Mouse (Mus musculus) embryo, embryonic 11 days (tissue): Measurements from ENCODE around the gene Slc22a15.

Source experiments
- DNase-seq: peaks from one replicate; pipeline ENCODE4 v3.0.0-alpha.2; 2015

Slc22a15 gene

GRCm38 (mm10) chr3:101923843-101924740 lies at the start of gene Slc22a15:
TSS of gene Slc22a15 (minus strand) at chr3:101924453.
- DNase-seq: peak; percentile 78

GRCm38 (mm10) chr3:101966825-101967558 lies 42.7 kb upstream of the Slc22a15 start:
- peak; percentile 63 for DNase-seq

- peak; percentile 16 for DNase-seq
Observed at GRCm38 (mm10) chr3:101964352-101964751, 40.1 kb upstream of the Slc22a15 start.

GRCm38 (mm10) chr3:101963501-101963900 lies 39.2 kb upstream of the Slc22a15 start:
- peak; percentile 43 for DNase-seq

GRCm38 (mm10) chr3:101961146-101961835 lies 37.0 kb upstream of the Slc22a15 start:
- no peak for DNase-seq

GRCm38 (mm10) chr3:101958047-101958446 lies 33.8 kb upstream of the Slc22a15 start:
- DNase-seq: no peak

GRCm38 (mm10) chr3:101953506-101953905 lies 29.3 kb upstream of the Slc22a15 start:
- no peak for DNase-seq

GRCm38 (mm10) chr3:101952577-101952976 lies 28.3 kb upstream of the Slc22a15 start:
- DNase-seq: no peak

GRCm38 (mm10) chr3:101948572-101948971 lies 24.3 kb upstream of the Slc22a15 start:
- no peak for DNase-seq

- no peak for DNase-seq
Observed at GRCm38 (mm10) chr3:101947250-101947649, 23.0 kb upstream of the Slc22a15 start.

GRCm38 (mm10) chr3:101945257-101945656 lies 21.0 kb upstream of the Slc22a15 start:
- no peak for DNase-seq

- DNase-seq: no peak
Observed at GRCm38 (mm10) chr3:101940418-101940817, 16.2 kb upstream of the Slc22a15 start.

- no peak for DNase-seq
Observed at GRCm38 (mm10) chr3:101939865-101940264, 15.6 kb upstream of the Slc22a15 start.

GRCm38 (mm10) chr3:101939152-101939551 lies 14.9 kb upstream of the Slc22a15 start:
- DNase-seq: no peak

- no peak for DNase-seq
Observed at GRCm38 (mm10) chr3:101936369-101936768, 12.1 kb upstream of the Slc22a15 start.

GRCm38 (mm10) chr3:101933820-101934219 lies 9.6 kb upstream of the Slc22a15 start:
- no peak for DNase-seq

- peak; percentile 50 for DNase-seq
Observed at GRCm38 (mm10) chr3:101929105-101929876, 5.0 kb upstream of the Slc22a15 start.

- DNase-seq: no peak
Observed at GRCm38 (mm10) chr3:101926636-101927035, 2.4 kb upstream of the Slc22a15 start.

- DNase-seq: peak; percentile 38
Observed at GRCm38 (mm10) chr3:101925663-101926062, 1.4 kb upstream of the Slc22a15 start.

GRCm38 (mm10) chr3:101922366-101922765 lies 1.9 kb downstream of the Slc22a15 start:
- no peak for DNase-seq

GRCm38 (mm10) chr3:101918526-101918925 lies 5.7 kb downstream of the Slc22a15 start:
- no peak for DNase-seq

- DNase-seq: no peak
Observed at GRCm38 (mm10) chr3:101917665-101918064, 6.6 kb downstream of the Slc22a15 start.
